Mouse (Mus musculus) intestine, postnatal 0 days (tissue): ENCODE data around the gene Prss56. TPM values are rescaled to one million over a fixed set of nuclear protein-coding genes. Genes with fewer than 3 reads are reported as not detected.
A peak's percentile ranks its signal among the peaks of the same experiment; 100 is the strongest.

Experiments
- ATAC-seq: fragments of 200-750 bp; cut with Nextera tagmentation; 2 replicates; pipeline ENCODE4 v1.8.0; 2017; ENCODE audit warnings: mild to moderate bottlenecking, moderate TSS enrichment, moderate library complexity
- H3K27ac ChIP-seq: fragments of 300-500 bp; sonication (generic); 2 replicates; pipeline ENCODE4 v1.5.1; 2014; ENCODE audit warnings: mild to moderate bottlenecking, low read depth, low read length, moderate library complexity
- H3K27me3 ChIP-seq: fragments of 300-500 bp; sonication (generic); replicated peaks from 2 replicates; pipeline ENCODE4 v1.6.1; 2014; ENCODE audit warnings: low read length, mixed read lengths; ENCODE audit not compliant: control insufficient read depth, insufficient read depth
- H3K36me3 ChIP-seq: fragments of 300-500 bp; sonication (generic); 2 replicates; pipeline ENCODE4 v1.6.1; 2014; ENCODE audit warnings: mild to moderate bottlenecking, moderate library complexity; ENCODE audit not compliant: control insufficient read depth, insufficient read depth
- H3K4me1 ChIP-seq: fragments of 300-500 bp; sonication (generic); replicated peaks from 2 replicates; pipeline ENCODE4 v1.6.1; 2014; ENCODE audit warnings: antibody characterized with exemption, low read length, mixed read lengths; ENCODE audit not compliant: control insufficient read depth, insufficient read depth
- H3K4me2 ChIP-seq: fragments of 300-500 bp; sonication (generic); replicated peaks from 2 replicates; pipeline ENCODE4 v1.6.1; 2014; ENCODE audit warnings: low read depth, mild to moderate bottlenecking, moderate library complexity
- H3K4me3 ChIP-seq: fragments of 300-500 bp; sonication (generic); 2 replicates; pipeline ENCODE4 v1.5.1; 2014; ENCODE audit warnings: low read depth, low read length
- H3K9ac ChIP-seq: fragments of 300-500 bp; sonication (generic); 2 replicates; pipeline ENCODE4 v1.6.1; 2014; ENCODE audit warnings: mild to moderate bottlenecking, low read depth, low read length
- H3K9me3 ChIP-seq: fragments of 300-500 bp; sonication (generic); 2 replicates; pipeline ENCODE4 v1.6.1; 2016; ENCODE audit warnings: mixed run types; ENCODE audit not compliant: control insufficient read depth
- CTCF ChIP-seq: sonication (generic); IDR thresholded peaks from 2 replicates; pipeline ENCODE4 v1.5.1; 2016; ENCODE audit warnings: low read depth, mild to moderate bottlenecking, control low read depth, antibody characterized with exemption, moderate library complexity
- WGBS: fragments of 180-500 bp; shearing (Covaris S2); extraction: QIAGEN DNeasy Blood & Tissue Kit; methylation state at CpG from one replicate; pipeline ENCODE4 v1.1.7; 2014; 5-methylcytosine and 5-hydroxymethylcytosine counted together
- polyA plus RNA-seq: library from polyadenylated mRNA; unstranded; fragments of >200 nt; fragmentation: Nextera tagmentation; extraction: Ambion mirVana; gene quantifications from 2 replicates; pipeline ENCODE4 v1.2.1, GENCODE M21; 2015

Prss56 gene
- polyA plus RNA-seq, 1 experiment from 2014 or later: not detected

DNA sequence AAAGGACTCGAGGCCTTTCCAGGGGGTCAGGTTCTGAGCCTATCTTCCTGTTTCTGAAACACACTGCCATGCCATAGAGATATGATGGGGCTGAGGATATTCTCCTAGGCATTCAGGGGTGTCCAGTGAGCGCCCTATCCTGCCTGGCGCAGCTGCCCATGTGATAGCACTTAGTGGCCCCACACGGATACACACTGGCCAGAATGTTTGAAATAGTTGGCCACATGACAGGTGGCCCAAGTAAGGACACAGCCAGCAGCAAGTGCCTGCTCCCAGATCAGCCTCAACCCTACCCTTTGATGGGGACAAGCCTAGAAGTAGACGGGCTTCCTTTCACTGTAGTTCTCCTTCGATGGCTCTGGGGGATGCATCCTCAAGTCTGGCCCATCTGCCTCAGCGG, 21.4 kb downstream of the Prss56 start, which contains the start of gene Chrng:
Chrng (plus strand) TSS at position 193 of the 400 bp plus-strand sequence.
- H3K4me1 ChIP-seq: no peaks in the 10 kb centered on the region
- no peak for TF ChIP-seq CTCF

GRCm38 (mm10) chr1:87205038-87205437, 21.9 kb downstream of the Prss56 start:
- 67% methylated on average over 6 of the region's 6 CpGs for WGBS
- Histone ChIP-seq H3K27ac (no peak overlapping the region), H3K9ac (no peak overlapping the region), H3K4me2 (no peak overlapping the region), H3K4me3 (no peak overlapping the region), H3K36me3 (no peaks in the 10 kb centered on the region), H3K27me3 (peaks cover 15% of the 10 kb centered on the region), H3K9me3 (no peaks in the 10 kb centered on the region), H3K4me1 (no peaks in the 10 kb centered on the region)
- no peak for TF ChIP-seq CTCF
- no peak for ATAC-seq

More for the DNA sequence above, 21.4 kb downstream of the Prss56 start, which contains the start of gene Chrng:
- Histone ChIP-seq H3K36me3 (no peaks in the 10 kb centered on the region), H3K27ac (no peak within 1 kb of the TSS), H3K9ac (no peak within 1 kb of the TSS), H3K27me3 (peaks cover 15% of the 10 kb centered on the region), H3K4me3 (no peak within 1 kb of the TSS), H3K4me2 (no peak within 1 kb of the TSS), H3K9me3 (no peaks in the 10 kb centered on the region)
- WGBS: 84% methylated on average over 7 of the region's 7 CpGs
- no peak for ATAC-seq

GRCm38 (mm10) chr1:87205502-87205901, 22.4 kb downstream of the Prss56 start:
- no peak for ATAC-seq
- no peak overlapping the region for H3K4me2 ChIP-seq

DNA sequence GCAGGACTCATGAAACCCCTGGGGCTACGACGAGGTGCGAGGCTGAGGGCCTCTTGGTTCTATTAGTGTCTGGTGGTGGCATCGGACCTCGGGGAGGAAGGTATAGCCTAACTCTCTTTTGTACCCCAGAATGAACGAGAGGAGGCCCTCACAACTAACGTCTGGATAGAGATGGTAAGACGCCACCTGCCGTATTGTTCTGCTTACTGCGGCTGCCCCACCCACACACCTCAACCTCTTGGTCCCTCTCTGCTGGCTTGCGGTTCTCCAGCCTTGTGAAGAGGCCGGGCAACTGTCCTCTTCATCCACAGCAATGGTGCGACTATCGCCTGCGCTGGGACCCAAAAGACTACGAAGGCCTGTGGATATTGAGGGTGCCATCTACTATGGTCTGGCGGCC, 23.2 kb downstream of the Prss56 start:
- ATAC-seq: no peak
- WGBS: 20% methylated on average over 17 of the region's 17 CpGs
- no peaks in the 10 kb centered on the region for H3K4me1 ChIP-seq
- no peak overlapping the region for H3K4me2 ChIP-seq
- no peak overlapping the region for H3K27ac ChIP-seq
- TF ChIP-seq CTCF: peak; percentile 58
- no peaks in the 10 kb centered on the region for H3K9me3 ChIP-seq
- no peak overlapping the region for H3K4me3 ChIP-seq
- H3K9ac ChIP-seq: no peak overlapping the region
- no peaks in the 10 kb centered on the region for H3K36me3 ChIP-seq
- H3K27me3 ChIP-seq: peaks cover 15% of the 10 kb centered on the region

More at GRCm38 (mm10) chr1:87205502-87205901, 22.4 kb downstream of the Prss56 start:
- 40% methylated on average over 3 of the region's 3 CpGs for WGBS
- no peak overlapping the region for H3K9ac ChIP-seq
- H3K27ac ChIP-seq: no peak overlapping the region
- no peak for TF ChIP-seq CTCF
- peaks cover 15% of the 10 kb centered on the region for H3K27me3 ChIP-seq
- H3K4me1 ChIP-seq: no peaks in the 10 kb centered on the region
- H3K4me3 ChIP-seq: no peak overlapping the region
- no peaks in the 10 kb centered on the region for H3K9me3 ChIP-seq
- no peaks in the 10 kb centered on the region for H3K36me3 ChIP-seq

DNA sequence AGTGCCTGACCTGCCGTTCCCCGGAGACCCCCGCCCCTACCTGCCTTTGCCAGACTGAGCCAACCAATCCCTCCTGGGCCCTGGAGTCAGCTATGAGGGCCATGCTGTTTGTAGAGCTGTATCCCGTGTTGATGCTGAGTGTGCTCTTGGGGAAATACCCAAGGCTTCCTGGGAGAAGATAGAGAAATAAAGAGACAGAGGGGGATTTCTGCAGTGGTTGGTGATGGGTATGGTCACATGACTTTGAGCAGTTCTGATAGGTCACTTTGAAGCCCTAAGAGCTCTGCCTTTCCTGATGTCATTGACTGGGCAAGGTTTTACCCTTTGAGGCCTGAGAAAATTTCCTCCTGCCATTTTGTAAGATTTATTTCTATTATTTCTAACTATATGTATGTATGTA, 28.3 kb downstream of the Prss56 start:
- no peak for ATAC-seq
- Histone ChIP-seq H3K9ac (no peak overlapping the region), H3K4me3 (no peak overlapping the region), H3K27me3 (peaks cover 10% of the 10 kb centered on the region), H3K4me2 (no peak overlapping the region), H3K9me3 (no peaks in the 10 kb centered on the region), H3K27ac (no peak overlapping the region), H3K36me3 (no peaks in the 10 kb centered on the region), H3K4me1 (peaks cover 13% of the 10 kb centered on the region; the same call in 1 of the 2 replicates)
- 88% methylated on average over 4 of the region's 4 CpGs for WGBS
- TF ChIP-seq CTCF: no peak

DNA sequence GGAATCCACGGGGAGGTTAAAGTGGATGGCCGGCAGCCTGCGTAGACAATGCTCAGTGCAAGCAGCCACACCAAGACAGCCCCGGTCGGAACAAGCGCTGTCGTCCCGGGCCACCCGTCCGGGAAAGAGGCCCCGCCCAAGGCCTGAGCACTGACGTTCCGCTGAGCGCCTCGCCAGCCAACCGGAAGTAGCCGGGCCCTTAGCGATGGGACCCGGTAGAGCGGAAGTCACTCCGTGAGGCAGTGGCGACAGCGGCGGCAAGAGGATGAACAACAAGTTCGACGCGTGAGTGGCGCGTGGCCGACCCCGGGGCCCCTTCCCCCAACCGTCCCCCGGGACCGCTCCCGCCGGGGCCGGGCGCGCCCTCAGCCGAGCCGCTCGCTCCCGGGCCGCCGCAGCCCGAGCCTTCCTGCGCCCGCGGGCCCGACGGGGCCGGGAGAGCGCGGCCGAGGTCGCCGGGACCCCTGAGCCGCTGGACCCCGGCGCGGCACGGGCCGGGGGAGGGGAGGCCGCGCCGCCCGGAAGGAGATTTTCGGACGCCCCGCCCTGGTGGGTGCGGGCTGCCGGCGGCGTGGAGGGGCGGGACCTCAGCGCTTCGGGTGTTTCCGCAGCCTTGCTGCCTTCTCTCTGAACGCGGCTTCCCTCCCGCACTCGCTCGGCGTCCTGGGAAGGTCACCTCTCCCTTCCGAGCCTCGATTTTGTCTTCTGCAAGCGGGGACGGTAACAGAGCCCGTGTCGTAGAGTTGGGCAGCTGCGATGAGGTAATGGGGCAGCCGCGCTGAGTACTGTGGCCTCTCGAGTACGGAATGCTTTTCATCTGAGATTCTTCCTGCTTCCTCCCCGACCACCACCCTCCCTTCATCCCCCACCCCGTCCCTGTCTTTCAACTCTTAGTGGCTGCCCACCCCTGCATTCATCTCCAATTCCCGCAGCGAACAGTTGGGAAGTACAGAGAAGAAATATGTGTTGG, 30.9 kb downstream of the Prss56 start, which contains the start of gene Eif4e2:
Eif4e2 (plus strand) TSS at position 180 of the 970 bp plus-strand sequence.
- H3K27me3 ChIP-seq: no peaks in the 10 kb centered on the region
- H3K9ac ChIP-seq: peak within 1 kb of the TSS; percentile 97
- H3K4me1 ChIP-seq: peaks cover 13% of the 10 kb centered on the region; the same call in 1 of the 2 replicates
- H3K27ac ChIP-seq: peak within 1 kb of the TSS; percentile 100
- TF ChIP-seq CTCF: peak; percentile 26
- H3K4me3 ChIP-seq: peak within 1 kb of the TSS; percentile 90
- H3K9me3 ChIP-seq: no peaks in the 10 kb centered on the region
- H3K4me2 ChIP-seq: peak within 1 kb of the TSS; percentile 81
- whole genome bisulfite sequencing: under 1% methylated on average over 89 of the region's 99 CpGs
- ATAC-seq: peak; percentile 96
- no peaks in the 10 kb centered on the region; the same call in 1 of the 2 replicates for H3K36me3 ChIP-seq
